Mouse (Mus musculus) urinary bladder, adult 18-20 months (tissue): Measurements from ENCODE around the gene 1700123K08Rik.
"Not testable (repeated sequence)": the region's sequence is repeated elsewhere in the genome, so short reads cannot be mapped to it uniquely, and the experiment has no call there.

ENCODE experiments used
- DNase-seq, 2 experiments: peaks; one replicate each; pipeline ENCODE4 v3.0.0; 2022; ENCODE audit warnings: low spot score in 2 of 2, mixed read lengths in 2 of 2

Gene 1700123K08Rik

GRCm38 (mm10) chr5:138564612-138565011, at the start of gene 1700123K08Rik:
Gene 1700123K08Rik, minus strand, starts transcription at chr5:138564712.
- DNase-seq, result not testable (repeated sequence)

GRCm38 (mm10) chr5:138587396-138587795, 22.9 kb upstream of the 1700123K08Rik start:
- no peak for DNase-seq

- DNase-seq, result no peak
Observed at GRCm38 (mm10) chr5:138571623-138572022, 7.1 kb upstream of the 1700123K08Rik start.

- no peak for DNase-seq
Observed at GRCm38 (mm10) chr5:138552718-138553117, 11.8 kb downstream of the 1700123K08Rik start.

- no peak for DNase-seq
Observed at GRCm38 (mm10) chr5:138532491-138532890, 32.0 kb downstream of the 1700123K08Rik start.
